Mouse (Mus musculus) R1 (cell line): Measurements from ENCODE around the gene Pnkp.
A peak's percentile ranks its signal among the peaks of the same experiment; 100 is the strongest.

Source experiments
- DNase-seq: peaks from one replicate; pipeline ENCODE4 v3.0.0-alpha.2; 2018; ENCODE audit warnings: low read depth, low spot score

Pnkp gene

DNA sequence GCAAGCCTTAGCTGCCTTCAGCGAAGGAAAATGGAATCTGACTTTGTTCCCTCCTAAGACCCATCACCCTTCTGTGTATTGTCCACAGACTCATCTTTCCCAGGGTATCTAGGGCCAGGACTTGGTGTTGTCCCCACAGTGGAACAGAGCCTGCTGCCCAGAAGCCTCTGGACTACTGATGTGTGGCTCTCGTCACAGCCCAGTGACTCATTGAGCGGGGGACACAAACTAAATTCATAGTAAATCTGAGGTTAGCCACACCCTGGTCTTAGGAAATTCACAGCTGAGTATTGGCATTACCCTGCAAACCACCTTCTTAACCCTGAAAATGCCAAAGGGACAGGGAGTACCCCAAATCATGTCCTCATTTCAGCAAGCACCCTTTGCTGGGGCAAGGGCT is 30.2 kb upstream of the Pnkp start:
- DNase-seq: no peak

DNA sequence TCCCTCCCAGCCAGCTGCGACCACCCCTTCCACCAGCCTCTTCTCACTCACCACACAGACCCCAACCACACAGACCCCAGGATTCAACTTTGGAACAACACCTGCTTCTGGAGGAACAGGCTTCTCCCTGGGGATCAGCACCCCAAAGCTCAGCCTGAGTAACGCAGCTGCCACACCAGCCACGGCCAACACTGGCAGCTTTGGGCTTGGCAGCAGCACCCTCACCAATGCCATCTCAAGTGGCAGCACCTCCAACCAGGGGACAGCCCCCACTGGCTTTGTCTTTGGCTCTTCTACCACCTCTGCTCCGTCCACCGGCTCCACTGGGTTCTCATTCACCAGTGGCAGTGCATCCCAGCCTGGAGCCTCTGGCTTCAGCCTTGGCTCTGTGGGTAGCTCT is 28.2 kb upstream of the Pnkp start:
- no peak for DNase-seq

DNA sequence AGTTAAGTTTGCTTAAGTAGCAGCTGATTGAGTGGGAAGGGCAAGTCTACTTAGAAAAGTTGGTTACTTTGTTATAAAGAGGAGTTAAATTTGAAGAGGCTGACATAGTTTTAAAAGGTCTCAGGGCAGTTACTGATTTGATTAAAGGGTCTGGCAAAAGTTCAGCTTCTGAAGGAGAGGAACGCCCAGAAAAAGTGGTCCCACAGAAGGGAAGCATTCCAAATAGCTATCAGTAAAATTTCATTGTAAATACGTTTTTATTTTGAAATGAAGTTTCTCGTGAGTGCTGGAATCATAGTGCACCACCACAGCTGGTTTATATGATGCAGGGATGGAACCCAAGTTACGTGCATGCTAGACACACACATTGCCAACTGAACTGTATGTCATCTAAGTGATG is 24.2 kb upstream of the Pnkp start:
- DNase-seq: no peak

DNA sequence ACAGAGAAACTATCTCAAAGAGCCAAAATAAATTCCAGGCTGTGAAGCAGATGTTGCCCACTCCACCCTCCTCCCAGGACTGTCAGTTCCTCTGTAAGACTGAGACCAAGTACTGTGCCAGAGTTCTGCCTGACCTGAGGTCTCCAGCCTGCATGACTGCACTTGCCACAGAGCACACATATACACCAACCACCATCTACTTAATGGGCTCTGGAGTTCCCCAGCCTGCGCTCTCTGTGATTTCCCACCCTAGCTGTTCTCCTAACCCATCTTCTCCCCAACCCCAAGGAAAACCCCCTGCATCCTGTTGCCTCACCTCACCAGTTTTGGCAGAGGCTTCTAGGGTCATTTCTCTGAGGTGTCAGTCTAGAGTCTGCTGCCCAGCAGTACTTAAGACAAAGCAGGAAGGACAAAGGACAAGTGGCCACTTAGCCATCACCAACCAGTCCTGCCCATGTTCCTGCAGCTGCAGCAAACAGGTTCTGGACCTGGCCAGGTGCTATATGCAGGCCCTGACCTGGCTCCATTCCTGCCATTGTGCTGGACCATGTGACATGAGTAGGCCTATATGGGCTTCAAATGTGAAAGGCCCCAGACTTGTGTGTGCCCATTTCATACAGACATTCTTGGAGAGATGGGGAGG is 21.4 kb upstream of the Pnkp start:
- DNase-seq: no peak

DNA sequence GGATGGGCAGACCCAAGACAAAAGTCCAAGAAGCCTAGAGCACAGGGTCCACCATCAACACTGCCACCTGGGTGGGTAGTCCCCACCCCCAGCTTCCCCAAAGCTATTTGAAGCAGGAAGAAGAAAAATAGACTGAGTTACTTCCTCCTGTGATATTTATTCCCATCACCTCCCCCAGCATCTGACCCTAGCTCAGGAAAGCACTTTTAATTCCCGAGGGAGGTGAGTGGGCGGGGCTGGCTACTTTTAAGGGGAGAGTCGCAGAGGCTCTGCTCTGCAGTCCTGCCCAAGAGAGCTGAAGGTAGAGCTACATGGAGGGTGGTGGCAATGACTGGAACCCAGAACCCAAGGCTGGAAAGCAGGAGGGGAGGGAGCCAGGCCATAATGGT is 20.9 kb upstream of the Pnkp start:
- no peak for DNase-seq

DNA sequence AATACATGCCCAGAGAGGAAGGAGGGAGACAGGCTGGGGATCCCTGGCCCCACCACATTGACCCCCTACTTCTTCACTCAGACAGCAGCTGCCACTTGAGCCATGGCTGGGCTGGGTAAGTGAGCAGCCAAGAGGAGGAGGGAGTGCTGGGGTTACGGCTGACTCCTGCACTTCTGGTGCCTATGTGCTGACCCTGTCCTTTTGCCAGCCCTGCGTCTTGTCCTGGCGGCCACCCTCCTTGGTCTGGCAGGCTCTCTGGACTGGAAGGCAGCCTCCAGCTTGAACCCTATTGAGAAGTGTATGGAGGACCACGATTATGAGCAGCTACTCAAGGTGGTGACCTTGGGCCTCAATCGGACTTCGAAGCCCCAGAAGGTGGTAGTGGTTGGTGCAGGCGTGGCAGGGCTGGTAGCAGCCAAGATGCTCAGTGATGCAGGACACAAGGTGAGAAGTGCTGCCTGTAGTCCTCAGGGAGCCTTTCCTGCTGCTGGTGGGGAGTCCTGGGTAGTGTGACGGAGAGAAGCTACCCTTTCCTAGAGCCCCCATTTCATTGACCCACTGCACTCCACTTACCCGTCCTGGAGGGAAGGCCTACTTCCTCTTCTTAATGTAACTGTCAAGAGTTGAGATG is 20.4 kb upstream of the Pnkp start:
- DNase-seq: no peak

DNA sequence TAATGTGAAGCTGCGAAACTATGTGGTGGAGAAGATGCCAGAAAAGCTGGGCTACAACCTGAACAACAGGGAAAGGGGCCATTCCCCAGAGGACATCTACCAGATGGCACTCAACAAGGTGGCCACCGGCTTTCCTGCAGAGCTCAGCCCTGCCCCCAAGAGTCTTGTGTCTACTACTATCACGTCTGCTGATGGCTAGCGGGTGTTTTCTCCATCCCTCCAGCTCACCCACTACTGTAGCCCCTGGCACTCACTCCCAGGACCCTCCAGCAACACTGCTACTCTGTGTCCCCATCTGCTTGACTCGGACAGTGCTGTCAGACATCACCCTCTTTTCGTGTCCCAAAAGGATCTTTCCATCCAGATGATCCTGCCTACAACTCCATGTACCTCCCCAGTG is 18.9 kb upstream of the Pnkp start:
- no peak for DNase-seq

DNA sequence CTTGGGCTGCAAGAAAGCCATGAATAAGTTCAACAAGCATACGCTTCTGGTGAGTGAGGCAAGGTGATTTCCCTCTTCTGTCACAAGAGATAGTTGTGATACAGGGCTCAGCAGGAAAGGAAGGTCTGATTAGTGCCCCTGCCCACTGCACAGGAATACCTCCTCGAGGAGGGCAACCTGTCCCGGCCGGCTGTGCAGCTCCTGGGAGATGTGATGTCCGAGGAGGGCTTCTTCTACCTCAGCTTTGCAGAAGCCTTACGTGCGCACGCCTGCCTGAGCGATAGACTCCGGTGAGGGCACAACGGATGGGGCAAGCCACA is 17.8 kb upstream of the Pnkp start:
- DNase-seq: no peak

DNA sequence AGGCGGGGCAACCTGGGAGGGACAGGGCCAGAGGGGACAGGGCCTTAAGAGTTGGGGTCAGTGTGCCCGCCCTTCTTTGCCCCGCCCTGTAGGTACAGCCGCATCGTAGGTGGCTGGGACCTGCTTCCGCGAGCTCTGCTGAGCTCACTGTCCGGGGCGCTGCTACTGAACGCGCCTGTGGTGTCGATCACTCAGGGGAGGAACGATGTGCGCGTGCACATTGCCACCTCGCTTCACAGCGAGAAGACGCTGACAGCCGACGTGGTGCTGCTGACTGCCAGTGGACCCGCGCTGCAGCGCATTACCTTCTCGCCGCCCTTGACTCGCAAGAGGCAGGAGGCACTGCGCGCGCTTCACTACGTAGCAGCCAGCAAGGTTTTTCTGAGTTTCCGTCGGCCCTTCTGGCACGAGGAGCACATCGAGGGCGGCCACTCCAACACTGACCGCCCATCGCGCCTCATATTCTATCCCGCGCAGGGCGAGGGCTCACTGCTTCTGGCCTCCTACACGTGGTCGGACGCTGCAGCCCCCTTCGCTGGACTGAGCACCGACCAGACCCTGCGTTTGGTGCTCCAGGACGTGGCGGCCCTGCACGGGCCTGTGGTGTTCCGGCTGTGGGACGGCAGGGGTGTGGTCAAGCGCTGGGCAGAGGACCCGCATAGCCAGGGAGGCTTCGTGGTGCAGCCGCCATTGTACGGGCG is 17.3 kb upstream of the Pnkp start:
- DNase-seq: peak; percentile 50

DNA sequence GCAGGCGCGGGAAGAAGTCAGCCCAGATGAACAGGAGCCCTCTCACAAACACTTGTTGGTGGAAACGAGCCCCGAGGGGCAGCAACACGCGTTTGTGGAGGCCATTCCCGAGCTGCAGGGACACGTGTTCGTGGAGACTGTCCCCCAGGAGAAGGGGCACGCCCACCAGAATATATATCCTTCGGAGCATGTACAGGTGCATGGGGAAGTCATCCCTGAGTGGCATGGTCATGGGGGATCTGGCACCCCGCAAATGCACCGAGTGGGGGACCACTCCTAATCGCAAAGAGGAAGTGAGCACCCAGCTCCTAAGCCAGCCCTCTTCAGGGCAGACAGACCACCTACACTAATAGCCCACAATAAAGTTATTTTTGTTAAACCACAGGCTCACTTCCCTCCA is 16.5 kb upstream of the Pnkp start:
- no peak for DNase-seq

DNA sequence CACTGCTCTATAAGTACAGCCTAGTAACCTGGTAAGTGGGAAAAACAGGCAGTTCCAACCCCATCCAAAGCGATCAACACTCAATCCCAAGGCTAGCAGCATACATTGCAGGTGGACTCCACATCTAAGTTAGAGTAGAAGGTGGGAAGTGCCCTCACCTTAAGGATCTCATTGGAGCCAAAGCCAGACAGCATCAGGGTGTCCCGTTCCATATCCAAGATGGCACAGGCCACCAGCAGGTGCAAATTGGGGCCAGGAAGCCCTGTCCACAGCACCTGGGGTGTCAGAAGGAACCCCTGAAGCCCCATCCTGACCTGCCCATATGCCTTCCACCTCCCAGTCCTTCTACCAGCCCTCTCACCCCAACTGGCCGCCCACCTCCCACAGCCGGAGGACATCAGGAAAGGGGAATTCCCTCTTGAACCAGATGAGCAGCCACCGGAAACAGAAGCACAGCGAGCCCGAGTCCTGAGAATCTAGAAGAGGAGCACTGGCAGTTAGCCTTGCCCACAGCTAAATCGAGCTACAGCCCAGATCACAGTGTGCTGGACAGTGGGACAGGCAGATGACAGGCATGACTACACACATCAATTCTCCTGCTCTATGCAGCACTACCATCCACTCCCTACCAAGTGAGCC is 15.0 kb upstream of the Pnkp start:
- DNase-seq: no peak

DNA sequence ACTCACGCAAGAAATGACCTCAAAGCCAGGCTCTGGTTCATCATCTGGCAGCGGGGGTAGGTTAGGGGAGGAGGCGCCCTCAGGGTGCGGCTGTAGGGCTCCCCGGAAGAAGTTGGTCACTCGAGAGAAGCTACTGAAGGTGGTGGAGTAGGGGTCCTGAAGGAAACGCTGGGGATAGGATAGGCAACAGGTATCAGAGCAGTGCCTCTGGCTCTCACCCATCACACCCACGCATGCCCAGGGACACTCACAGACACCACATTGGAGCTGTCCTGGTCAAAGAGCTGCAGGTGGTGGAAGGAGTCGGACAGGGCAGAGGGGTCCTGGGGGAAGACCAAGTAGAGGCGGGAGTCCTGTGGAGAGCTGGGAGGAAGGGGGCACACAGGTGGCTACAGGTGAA is 11.9 kb upstream of the Pnkp start:
- DNase-seq: no peak

DNA sequence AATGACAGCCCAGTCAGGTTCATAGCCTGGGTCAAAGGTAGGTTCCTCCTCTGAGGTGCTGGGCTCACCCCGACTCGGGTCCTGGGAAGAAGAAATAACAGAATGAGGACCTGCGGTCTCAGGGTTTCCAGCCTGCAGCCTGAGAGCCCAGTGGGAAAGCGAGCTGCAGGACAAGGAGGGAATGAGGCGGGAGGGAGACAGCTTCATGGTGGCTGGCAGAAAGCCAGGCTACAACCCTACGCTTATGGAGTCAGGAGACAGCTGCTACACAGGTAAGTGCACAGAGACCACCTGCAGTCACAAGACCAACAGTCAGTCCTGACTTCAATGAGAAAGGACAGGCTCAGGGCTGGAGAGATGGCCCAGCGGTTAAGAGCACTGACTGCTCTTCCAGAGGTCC is 10.1 kb upstream of the Pnkp start:
- DNase-seq: no peak

DNA sequence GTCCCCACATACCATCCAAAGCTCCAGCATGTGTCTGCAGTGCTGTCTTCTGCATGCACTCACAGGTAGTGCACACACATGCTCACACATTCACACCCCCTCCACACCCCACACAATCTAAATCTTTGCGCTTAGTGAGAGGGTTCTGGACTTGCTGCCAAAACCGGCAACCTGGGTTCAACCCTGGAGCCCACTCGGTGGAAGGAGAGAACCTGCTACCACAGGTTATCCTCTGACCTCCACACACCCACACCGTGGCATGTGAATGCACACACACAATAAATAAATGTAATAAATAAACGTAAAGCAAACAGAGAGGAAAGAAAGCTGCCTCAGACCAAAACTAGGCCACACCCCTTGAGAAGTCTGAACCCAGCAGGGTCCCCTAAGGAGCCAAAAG is 9.2 kb upstream of the Pnkp start:
- DNase-seq: no peak

DNA sequence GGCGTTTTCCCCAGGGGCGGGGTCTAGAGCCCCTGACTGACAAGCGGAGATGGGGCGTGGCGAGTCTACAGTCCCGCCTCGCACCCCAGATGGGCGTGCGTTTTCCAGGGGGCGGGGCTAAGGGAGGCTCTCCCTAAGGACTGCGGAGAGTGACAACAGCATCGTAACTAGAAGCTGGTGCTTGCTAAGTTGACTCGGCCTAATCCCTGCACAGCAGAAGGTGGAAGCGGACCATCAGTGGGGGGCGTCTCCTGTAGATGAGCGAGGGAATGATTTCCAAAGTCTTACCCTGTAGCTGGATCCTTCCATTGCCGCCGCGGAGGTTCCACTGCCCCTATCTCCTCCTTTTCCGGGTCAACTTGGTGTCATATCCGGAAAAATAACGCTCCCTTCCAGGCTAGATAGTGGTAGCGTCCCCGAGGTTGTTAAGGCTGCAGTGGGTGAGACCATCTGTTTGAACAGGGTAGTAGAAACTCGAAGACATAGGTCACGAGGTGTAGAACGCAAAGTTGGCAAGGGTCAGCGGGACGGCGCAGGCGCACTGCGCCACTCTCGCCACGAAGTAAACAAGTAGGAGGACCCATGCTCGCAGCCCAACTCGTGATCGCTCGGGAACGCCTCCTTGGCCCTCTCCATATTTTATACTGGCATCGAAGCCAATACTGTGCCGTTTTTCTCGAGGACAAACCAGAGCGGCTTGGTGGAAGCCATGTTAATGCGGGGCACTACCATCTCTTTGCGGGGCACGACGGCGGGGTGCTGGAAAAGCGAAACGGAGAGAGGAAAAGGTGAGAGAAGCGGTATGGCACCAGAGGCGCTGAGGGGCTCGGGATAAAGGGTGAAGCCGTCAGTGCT is 8.2 kb upstream of the Pnkp start, which contains the start of the genes Akt1s1 and Tbc1d17:
Akt1s1 (plus strand) TSS at position 431 of the 855 bp plus-strand sequence.
Tbc1d17 (minus strand) TSS at position 519 of the 855 bp plus-strand sequence.
- DNase-seq: peak; percentile 100

DNA sequence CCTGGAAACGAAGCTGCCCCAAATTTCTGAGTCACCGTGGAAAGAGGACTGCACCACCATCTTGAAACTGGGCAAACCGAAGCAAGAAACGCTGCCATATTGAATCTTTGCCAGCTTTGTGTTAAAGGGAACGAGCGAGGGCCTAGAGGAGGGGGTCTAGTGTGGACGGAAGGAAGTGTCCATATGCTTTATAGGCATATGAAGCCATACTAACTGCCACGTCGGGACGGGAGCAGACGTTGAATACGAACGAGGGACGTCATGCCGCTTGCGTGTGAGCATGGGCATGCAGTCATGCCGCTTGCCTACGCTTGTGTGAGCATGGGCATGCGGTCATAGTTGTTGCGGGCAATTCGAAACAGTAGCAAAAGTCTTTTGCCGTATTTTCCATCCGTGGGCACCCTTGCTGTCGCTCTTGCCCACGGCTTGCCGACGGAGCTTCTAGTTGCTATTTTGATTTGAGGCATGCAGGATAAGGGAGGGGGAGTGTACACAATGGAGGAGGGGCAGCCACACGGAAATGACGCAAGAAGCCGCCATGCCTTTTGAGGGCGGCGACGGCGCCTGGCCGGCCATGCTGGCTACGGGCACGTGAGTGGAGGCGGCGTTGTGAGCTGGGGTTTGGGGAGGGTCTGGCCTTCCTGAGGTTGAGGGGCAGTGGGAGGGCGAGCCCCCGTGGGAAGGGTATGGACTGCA is 7.4 kb upstream of the Pnkp start:
- DNase-seq: peak; percentile 96

DNA sequence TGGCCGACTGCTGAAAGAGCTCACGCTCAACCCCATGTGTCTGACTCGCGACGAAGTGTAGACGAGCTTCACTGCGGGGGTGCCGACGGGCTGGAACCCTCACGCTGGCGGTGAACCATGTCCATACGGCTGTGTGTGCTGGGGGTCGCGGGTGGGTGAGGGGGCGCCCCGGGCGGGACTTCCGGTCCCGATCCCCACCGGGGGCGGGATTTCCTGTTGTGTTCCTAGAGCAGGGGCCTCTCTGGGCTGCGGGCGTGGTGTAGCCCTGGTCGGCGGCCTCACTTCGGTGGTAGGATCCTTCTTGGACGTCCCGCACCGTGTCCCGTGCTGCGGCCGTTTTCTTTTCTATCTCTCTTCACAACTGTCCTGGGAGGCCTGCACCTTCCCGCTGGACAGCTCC is 6.8 kb upstream of the Pnkp start:
- DNase-seq: peak; percentile 85

DNA sequence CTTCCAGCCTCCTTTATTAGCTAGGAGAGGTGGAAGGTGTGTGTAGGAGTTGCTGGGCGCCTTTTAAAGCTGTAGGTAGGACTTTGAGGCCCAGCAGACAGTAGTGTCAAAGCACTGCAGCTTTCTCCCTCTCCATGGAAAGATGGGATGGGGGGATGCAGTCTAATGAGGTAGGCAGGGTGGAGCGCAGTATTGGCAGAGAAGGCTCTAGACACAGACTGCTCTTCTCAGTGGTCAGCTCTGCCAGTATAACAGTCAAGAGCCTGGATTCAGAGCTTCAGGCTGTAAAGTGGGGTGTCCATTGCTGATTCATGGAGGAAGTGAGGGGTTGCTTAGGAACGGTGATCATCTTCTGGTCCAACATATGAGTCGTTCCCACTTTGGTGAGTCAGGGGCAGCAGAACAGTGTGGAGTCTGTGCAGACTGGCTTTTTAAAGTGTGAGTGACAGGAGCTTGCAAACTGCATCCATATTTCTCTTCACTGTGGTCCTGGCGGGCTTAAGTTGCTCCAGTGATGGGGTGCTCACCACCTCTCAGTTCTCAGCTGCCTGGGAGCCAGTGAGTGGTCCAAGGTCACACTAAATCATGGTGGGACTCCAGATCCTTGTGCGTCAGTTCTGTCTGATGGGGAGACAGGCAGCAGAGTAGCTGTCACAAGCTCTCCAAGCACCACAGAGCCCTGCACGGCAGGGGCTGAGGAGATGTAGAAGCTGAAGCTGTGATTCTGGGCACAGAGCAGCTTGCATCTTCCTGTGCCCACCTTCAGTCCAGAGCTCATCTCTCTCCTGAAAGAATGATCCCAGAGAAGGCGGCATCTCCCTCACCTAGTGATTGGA is 5.9 kb upstream of the Pnkp start:
- no peak for DNase-seq

DNA sequence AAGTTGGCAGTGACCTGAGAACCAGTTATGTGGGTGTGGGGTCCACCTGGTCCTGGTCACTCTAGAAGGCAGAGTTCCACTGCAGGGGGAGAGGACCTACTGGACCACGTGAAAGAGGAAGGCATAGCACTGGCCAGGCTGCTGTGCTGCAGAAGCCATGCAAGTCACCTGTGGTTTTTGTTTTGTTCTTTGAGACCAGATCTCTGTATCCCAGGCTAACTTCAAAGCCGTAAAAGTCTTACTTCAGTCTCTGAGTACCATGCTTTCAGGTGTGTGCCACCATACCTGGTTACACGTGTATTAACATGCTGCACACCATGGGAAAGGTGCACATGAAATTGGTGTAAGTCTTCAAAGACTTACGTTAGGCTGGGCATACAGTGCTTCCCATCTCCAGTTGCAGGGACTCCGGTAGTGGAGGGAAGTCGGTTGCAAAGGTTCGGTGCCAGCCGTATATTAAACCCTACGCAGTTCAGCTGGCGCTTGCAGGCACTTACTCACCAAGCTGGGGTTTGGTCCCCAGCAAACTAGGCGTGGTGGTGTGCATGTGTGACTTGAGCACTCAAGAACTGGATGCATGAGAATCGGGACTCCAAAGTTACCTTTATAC is 5.2 kb upstream of the Pnkp start:
- DNase-seq: no peak
